ENCODE assay signal across 30 mouse cellular contexts in the genomic region with DNA sequence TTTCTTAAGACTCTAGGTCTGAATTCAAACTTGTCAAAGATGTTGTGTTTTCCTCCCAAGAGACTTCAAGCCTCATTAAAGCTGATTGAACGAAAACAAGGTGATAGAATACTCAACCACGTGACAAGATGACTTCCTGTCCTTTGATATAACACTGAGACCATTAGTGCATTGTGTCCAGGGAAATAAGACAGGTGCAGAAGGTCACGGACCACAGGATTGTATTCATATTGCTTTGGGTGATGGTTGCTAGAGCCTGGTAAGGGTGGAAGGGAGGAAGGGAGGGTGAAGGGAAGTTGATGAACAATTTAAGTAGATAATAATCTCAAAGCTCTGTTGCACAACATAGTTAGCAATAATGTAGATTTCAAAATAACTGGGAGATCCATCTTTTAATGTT.
A peak's percentile ranks its signal among the peaks of the same experiment; 100 is the strongest.
DNase-seq lines count a peak whose midpoint lies in the region; ATAC-seq and TF ChIP-seq lines count a peak whose summit lies in the region.
"Had no signal": no experiment of that assay in that cellular context is flagged by ENCODE, and none has a peak within 500 bp of the region (broad histone marks: within the 10 kb centered on the region; RNA-seq: fewer than 3 reads in every experiment).

No protein-coding gene starts in this region.

- no peaks in the 10 kb centered on the region for H3K79me2 ChIP-seq in CH12.LX (replicated peaks; ENCODE audit: control insufficient read depth, extremely low read depth, insufficient read depth, poor library complexity, severe bottlenecking)

- H3K4me2 ChIP-seq in forebrain, embryonic 14.5 days (ENCODE audit: low read length): no peak overlapping the region
- no peak overlapping the region for H3K4me2 ChIP-seq in forebrain, embryonic 11.5 days (ENCODE audit: low read depth, low read length, severe bottlenecking)
- no peak overlapping the region for H3K4me2 ChIP-seq in kidney, embryonic 16.5 days (replicated peaks; ENCODE audit: low read depth, low read length)
- H3K4me2 ChIP-seq in CH12.LX (ENCODE audit: insufficient read depth, low read depth, poor library complexity, severe bottlenecking): no peak overlapping the region
- H3K4me2 ChIP-seq: embryonic facial prominence, embryonic 13.5 days; forebrain, embryonic 13.5 days; heart, embryonic 12.5 days; heart, embryonic 15.5 days; hindbrain, embryonic 13.5 days had no signal

- H3K27ac ChIP-seq in forebrain, embryonic 14.5 days (ENCODE audit: low read depth, low read length): no peak overlapping the region
- H3K27ac ChIP-seq in forebrain, embryonic 11.5 days (ENCODE audit: low read depth, low read length): no peak overlapping the region
- H3K27ac ChIP-seq in kidney, embryonic 16.5 days (ENCODE audit: low read length): no peak overlapping the region
- no peak overlapping the region for H3K27ac ChIP-seq in CH12.LX (ENCODE audit: insufficient read depth, low read depth)
- H3K27ac ChIP-seq: embryonic facial prominence, embryonic 10.5 days; embryonic facial prominence, embryonic 13.5 days; forebrain, embryonic 13.5 days; gastrocnemius, adult 2 months; heart, embryonic 15.5 days; hindbrain, embryonic 10.5 days; hindbrain, embryonic 13.5 days had no signal

- no peak for TF ChIP-seq RAD21 in CH12.LX (IDR thresholded peaks at IDR 0.05; ENCODE audit: low read depth, low read length)

- no peak for TF ChIP-seq EP300 in CH12.LX (IDR thresholded peaks at IDR 0.05; ENCODE audit: low read length)

- dilution Hi-C loops in CH12.LX (cut with MboI; ENCODE audit: extremely low pct_ligation_motif_present, extremely low pct_unique_long_range_greater_than_20kb, low sequenced_read_pairs): no loop called here

- H3K4me3 ChIP-seq in forebrain, embryonic 14.5 days (ENCODE audit: low read depth, low read length): no peak overlapping the region
- no peak overlapping the region for H3K4me3 ChIP-seq in forebrain, embryonic 11.5 days (ENCODE audit: low read depth, low read length)
- no peak overlapping the region for H3K4me3 ChIP-seq in kidney, embryonic 16.5 days (ENCODE audit: low read length)
- no peak overlapping the region for H3K4me3 ChIP-seq in CH12.LX (replicated peaks in 1 of 3; ENCODE audit: low read depth in 2 of 3, low read length in 2 of 3, poor library complexity in 1 of 3)
- H3K4me3 ChIP-seq: embryonic facial prominence, embryonic 10.5 days; embryonic facial prominence, embryonic 13.5 days; erythroblast, embryonic 14.5 days; forebrain, embryonic 13.5 days; gastrocnemius, adult 2 months; heart, embryonic 12.5 days; heart, embryonic 15.5 days; hindbrain, embryonic 10.5 days; hindbrain, embryonic 13.5 days had no signal

- H3K9me3 ChIP-seq in forebrain, embryonic 14.5 days (replicated peaks; ENCODE audit: control insufficient read depth, low read length): no peaks in the 10 kb centered on the region
- no peaks in the 10 kb centered on the region for H3K9me3 ChIP-seq in forebrain, embryonic 11.5 days (ENCODE audit: control insufficient read depth, low read length)
- no peaks in the 10 kb centered on the region for H3K9me3 ChIP-seq in kidney, embryonic 16.5 days (ENCODE audit: low read length)
- H3K9me3 ChIP-seq in CH12.LX (replicated peaks; ENCODE audit: low read length): no peaks in the 10 kb centered on the region
- H3K9me3 ChIP-seq: embryonic facial prominence, embryonic 10.5 days; embryonic facial prominence, embryonic 13.5 days; forebrain, embryonic 13.5 days; heart, embryonic 12.5 days; heart, embryonic 15.5 days; hindbrain, embryonic 10.5 days; hindbrain, embryonic 13.5 days had no signal

- no peak overlapping the region for H3K9ac ChIP-seq in forebrain, embryonic 14.5 days (ENCODE audit: low read length)
- H3K9ac ChIP-seq in forebrain, embryonic 11.5 days (ENCODE audit: low read length): no peak overlapping the region
- H3K9ac ChIP-seq in kidney, embryonic 16.5 days (replicated peaks; ENCODE audit: low read length): no peak overlapping the region
- no peak overlapping the region for H3K9ac ChIP-seq in CH12.LX (ENCODE audit: insufficient read depth, low read depth)
- H3K9ac ChIP-seq: embryonic facial prominence, embryonic 13.5 days; forebrain, embryonic 13.5 days; forebrain, postnatal 0 days; heart, embryonic 12.5 days; heart, embryonic 15.5 days; hindbrain, embryonic 13.5 days had no signal

- TF ChIP-seq POLR2A in CH12.LX (IDR thresholded peaks at IDR 0.05; ENCODE audit: low read depth, low read length): no peak

- 26% methylated on average over 3 of the region's 3 CpGs for WGBS in forebrain, embryonic 14.5 days
- 47% methylated on average over 3 of the region's 3 CpGs for WGBS in forebrain, embryonic 11.5 days
- 9% methylated on average over 3 of the region's 3 CpGs for WGBS in kidney, embryonic 16.5 days

- 0 out of 2 replicates have a peak, but pooled peaks have one; percentile 18 for ATAC-seq in forebrain, embryonic 14.5 days
- ATAC-seq in forebrain, embryonic 11.5 days (replicated peaks; ENCODE audit: low FRiP score): no peak
- 0 out of 2 replicates have a peak, but pooled peaks have one; percentile 49 for ATAC-seq in kidney, embryonic 16.5 days (ENCODE audit: low FRiP score, low TSS enrichment)
- ATAC-seq: activated CD4-positive, CD25-positive, alpha-beta regulatory T cell, adult 4 months; CD4-positive, CD25-positive, alpha-beta regulatory T cell, adult 4 months; forebrain, postnatal 0 days; hindbrain, embryonic 16.5 days had no signal

- TF ChIP-seq CTCF in CH12.LX (conservative IDR thresholded peaks at IDR 0.05 in 1 of 2, IDR thresholded peaks at IDR 0.05 in 1 of 2; ENCODE audit: low read depth in 2 of 2, low read length in 2 of 2): no peak

- no peaks in the 10 kb centered on the region for H3K27me3 ChIP-seq in forebrain, embryonic 14.5 days (replicated peaks; ENCODE audit: control insufficient read depth, insufficient read depth, low read length)
- no peaks in the 10 kb centered on the region for H3K27me3 ChIP-seq in forebrain, embryonic 11.5 days (ENCODE audit: control insufficient read depth, insufficient read depth, low read length)
- H3K27me3 ChIP-seq in kidney, embryonic 16.5 days (ENCODE audit: insufficient read depth, low read length): no peaks in the 10 kb centered on the region
- H3K27me3 ChIP-seq in CH12.LX (replicated peaks): no peaks in the 10 kb centered on the region
- H3K27me3 ChIP-seq: embryonic facial prominence, embryonic 13.5 days; forebrain, embryonic 13.5 days; heart, embryonic 12.5 days; heart, embryonic 15.5 days; hindbrain, embryonic 13.5 days had no signal

- no peaks in the 10 kb centered on the region for H3K4me1 ChIP-seq in forebrain, embryonic 14.5 days (ENCODE audit: control insufficient read depth, insufficient read depth, low read length)
- H3K4me1 ChIP-seq in forebrain, embryonic 11.5 days (replicated peaks; ENCODE audit: control insufficient read depth, insufficient read depth, low read length): no peaks in the 10 kb centered on the region
- no peaks in the 10 kb centered on the region for H3K4me1 ChIP-seq in kidney, embryonic 16.5 days (ENCODE audit: insufficient read depth, low read length)
- H3K4me1 ChIP-seq in CH12.LX (ENCODE audit: control insufficient read depth in 1 of 2, insufficient read depth in 2 of 2): peaks cover 0 to 8% of the 10 kb centered on the region in 2 experiments; a peak in 2 of 4 replicates
- H3K4me1 ChIP-seq: embryonic facial prominence, embryonic 10.5 days; embryonic facial prominence, embryonic 13.5 days; forebrain, embryonic 13.5 days; heart, embryonic 12.5 days; heart, embryonic 15.5 days; hindbrain, embryonic 10.5 days; hindbrain, embryonic 13.5 days had no signal

- H3K36me3 ChIP-seq in forebrain, embryonic 14.5 days (ENCODE audit: control insufficient read depth, insufficient read depth, low read length): no peaks in the 10 kb centered on the region
- H3K36me3 ChIP-seq in forebrain, embryonic 11.5 days (ENCODE audit: control insufficient read depth, insufficient read depth, low read length): no peaks in the 10 kb centered on the region
- no peaks in the 10 kb centered on the region for H3K36me3 ChIP-seq in kidney, embryonic 16.5 days (ENCODE audit: insufficient read depth, low read length)
- H3K36me3 ChIP-seq in CH12.LX (replicated peaks in 1 of 2; ENCODE audit: control insufficient read depth in 1 of 2, insufficient read depth in 1 of 2, low read length in 1 of 2): no peaks in the 10 kb centered on the region
- H3K36me3 ChIP-seq: embryonic facial prominence, embryonic 10.5 days; embryonic facial prominence, embryonic 13.5 days; heart, embryonic 12.5 days; heart, embryonic 15.5 days; hindbrain, embryonic 10.5 days; hindbrain, embryonic 13.5 days had no signal

- in situ Hi-C loops in CH12.LX (cut with MboI; ENCODE audit: low pct_ligation_motif_present, low pct_unique_long_range_greater_than_20kb, low sequenced_read_pairs): no loop called here

- no peak for DNase-seq in forebrain, embryonic 14.5 days (ENCODE audit: low spot score)
- no peak for DNase-seq in forebrain, embryonic 11.5 days (ENCODE audit: low spot score)
- DNase-seq in kidney, postnatal 14 days: no peak
- peak; percentile 18 for DNase-seq in CH12.LX (ENCODE audit: extremely low read depth)
- DNase-seq in gastrocnemius, postnatal 25 days: no peak
- DNase-seq: adrenal gland, adult 8-10 months; adrenal gland, postnatal 25 days; cerebellum, adult 11-12 months; cerebellum, adult 8-10 months; cerebellum, postnatal 10 days; cerebellum, postnatal 36 days; embryo, embryonic 11 days; forebrain, postnatal 0 days; gastrocnemius, adult 2 months; gastrocnemius, postnatal 14 days; heart, adult 18-20 months; heart, postnatal 10 days; heart, postnatal 36 days had no signal

TF ChIP-seq in CH12.LX, 34 proteins besides CTCF, POLR2A, EP300 and RAD21:
- TF ChIP-seq JUN (IDR thresholded peaks at IDR 0.05; ENCODE audit: insufficient read depth, low read depth, low read length): no peak
- no peak for TF ChIP-seq MEF2A (IDR thresholded peaks at IDR 0.05; ENCODE audit: borderline replicate concordance, low read depth, low read length)
